Mouse (Mus musculus): ENCODE results near the gene Capn10. TPM values are rescaled to one million over a fixed set of nuclear protein-coding genes. Genes with fewer than 3 reads are reported as not detected.

The Capn10 gene
- total and polyA plus RNA-seq, 2 experiments = 21.9 to 40.5 TPM

GRCm38 (mm10) chr1:92935977-92936376 lies 1.8 kb downstream of the Capn10 start:
- TF ChIP-seq CTCF (IDR thresholded peaks at IDR 0.05; ENCODE audit: low read depth, low read length) = no peak
- no peak for TF ChIP-seq POLR2A (IDR thresholded peaks at IDR 0.05; ENCODE audit: extremely low read depth, insufficient read depth, low read length)
- peak overlapping the region; percentile 21 for H3K4me3 ChIP-seq (ENCODE audit: insufficient read depth, low read depth, low read length)
- 16% methylated on average over 2 of the region's 2 CpGs for WGBS
- H3K27ac ChIP-seq (replicated peaks; ENCODE audit: insufficient read depth, low read depth, low read length) = peak overlapping the region; percentile 49
- peak overlapping the region; percentile 20; the same call in 1 of the 2 replicates for H3K9ac ChIP-seq (ENCODE audit: low read depth, low read length)
- DNase-seq (ENCODE audit: extremely low read depth, low read depth, low spot score) = no peak
- peaks cover 4% of the 10 kb centered on the region; the same call in 1 of the 2 replicates for H3K79me2 ChIP-seq (ENCODE audit: control insufficient read depth, insufficient read depth, low read length)
- peaks cover 4% of the 10 kb centered on the region; the same call in 1 of the 2 replicates for H3K36me3 ChIP-seq (ENCODE audit: control insufficient read depth, insufficient read depth, low read length)
- peaks cover 12% of the 10 kb centered on the region for H3K4me1 ChIP-seq (ENCODE audit: control insufficient read depth, insufficient read depth, low read length)
- H3K27me3 ChIP-seq (ENCODE audit: control insufficient read depth, insufficient read depth, low read length) = no peaks in the 10 kb centered on the region

GRCm38 (mm10) chr1:92936467-92936866 lies 2.3 kb downstream of the Capn10 start:
- Histone ChIP-seq H3K27me3 (ENCODE audit: control insufficient read depth, insufficient read depth, low read length) (no peaks in the 10 kb centered on the region), H3K4me3 (ENCODE audit: insufficient read depth, low read depth, low read length) (peak overlapping the region; percentile 16), H3K79me2 (ENCODE audit: control insufficient read depth, insufficient read depth, low read length) (peaks cover 4% of the 10 kb centered on the region; the same call in 1 of the 2 replicates), H3K36me3 (ENCODE audit: control insufficient read depth, insufficient read depth, low read length) (peaks cover 7% of the 10 kb centered on the region; the same call in 1 of the 2 replicates), H3K4me1 (ENCODE audit: control insufficient read depth, insufficient read depth, low read length) (peaks cover 12% of the 10 kb centered on the region), H3K9ac (ENCODE audit: low read depth, low read length) (peak overlapping the region; percentile 44; the same call in 1 of the 2 replicates), H3K27ac (replicated peaks; ENCODE audit: insufficient read depth, low read depth, low read length) (peak overlapping the region; percentile 78)
- TF ChIP-seq CTCF (IDR thresholded peaks at IDR 0.05; ENCODE audit: low read depth, low read length) (no peak), POLR2A (IDR thresholded peaks at IDR 0.05; ENCODE audit: extremely low read depth, insufficient read depth, low read length) (no peak)
- DNase-seq (ENCODE audit: extremely low read depth, low read depth, low spot score) = peak; percentile 78
- WGBS = 25% methylated on average over 3 of the region's 3 CpGs

GRCm38 (mm10) chr1:92937797-92938196 lies 3.6 kb downstream of the Capn10 start:
- 52% methylated on average over 3 of the region's 3 CpGs for WGBS
- H3K4me3 ChIP-seq (ENCODE audit: insufficient read depth, low read depth, low read length) = no peak overlapping the region
- no peaks in the 10 kb centered on the region for H3K27me3 ChIP-seq (ENCODE audit: control insufficient read depth, insufficient read depth, low read length)
- no peak overlapping the region for H3K27ac ChIP-seq (replicated peaks; ENCODE audit: insufficient read depth, low read depth, low read length)
- H3K79me2 ChIP-seq (ENCODE audit: control insufficient read depth, insufficient read depth, low read length) = peaks cover 4% of the 10 kb centered on the region; the same call in 1 of the 2 replicates
- peak; percentile 45 for DNase-seq (ENCODE audit: extremely low read depth, low read depth, low spot score)
- H3K4me1 ChIP-seq (ENCODE audit: control insufficient read depth, insufficient read depth, low read length) = peaks cover 12% of the 10 kb centered on the region
- TF ChIP-seq CTCF (IDR thresholded peaks at IDR 0.05; ENCODE audit: low read depth, low read length) (no peak), POLR2A (IDR thresholded peaks at IDR 0.05; ENCODE audit: extremely low read depth, insufficient read depth, low read length) (no peak)
- H3K36me3 ChIP-seq (ENCODE audit: control insufficient read depth, insufficient read depth, low read length) = peaks cover 7% of the 10 kb centered on the region
- H3K9ac ChIP-seq (ENCODE audit: low read depth, low read length) = no peak overlapping the region

- peaks cover 16% of the 10 kb centered on the region for H3K4me1 ChIP-seq (ENCODE audit: control insufficient read depth, insufficient read depth, low read length)
- H3K9ac ChIP-seq (ENCODE audit: low read depth, low read length) = no peak overlapping the region
- TF ChIP-seq CTCF (IDR thresholded peaks at IDR 0.05; ENCODE audit: low read depth, low read length) (no peak), POLR2A (IDR thresholded peaks at IDR 0.05; ENCODE audit: extremely low read depth, insufficient read depth, low read length) (no peak)
- H3K4me3 ChIP-seq (ENCODE audit: insufficient read depth, low read depth, low read length) = no peak overlapping the region
- over 99% methylated on average over 4 of the region's 4 CpGs for WGBS
- no peak overlapping the region for H3K27ac ChIP-seq (replicated peaks; ENCODE audit: insufficient read depth, low read depth, low read length)
- H3K27me3 ChIP-seq (ENCODE audit: control insufficient read depth, insufficient read depth, low read length) = no peaks in the 10 kb centered on the region
- no peak for DNase-seq (ENCODE audit: extremely low read depth, low read depth, low spot score)
- peaks cover 4% of the 10 kb centered on the region; the same call in 1 of the 2 replicates for H3K79me2 ChIP-seq (ENCODE audit: control insufficient read depth, insufficient read depth, low read length)
- H3K36me3 ChIP-seq (ENCODE audit: control insufficient read depth, insufficient read depth, low read length) = peaks cover 8% of the 10 kb centered on the region
Observed at GRCm38 (mm10) chr1:92939746-92940145, 5.6 kb downstream of the Capn10 start.

- Histone ChIP-seq H3K4me1 (ENCODE audit: control insufficient read depth, insufficient read depth, low read length) (peaks cover 4% of the 10 kb centered on the region; the same call in 1 of the 2 replicates), H3K4me3 (ENCODE audit: insufficient read depth, low read depth, low read length) (no peak overlapping the region), H3K9ac (ENCODE audit: low read depth, low read length) (0 out of 2 replicates have a peak overlapping the region, but pooled peaks have one; percentile 5), H3K79me2 (ENCODE audit: control insufficient read depth, insufficient read depth, low read length) (no peaks in the 10 kb centered on the region), H3K27me3 (ENCODE audit: control insufficient read depth, insufficient read depth, low read length) (no peaks in the 10 kb centered on the region), H3K36me3 (ENCODE audit: control insufficient read depth, insufficient read depth, low read length) (peaks cover 14% of the 10 kb centered on the region), H3K27ac (replicated peaks; ENCODE audit: insufficient read depth, low read depth, low read length) (no peak overlapping the region; the same call in 1 of the 2 replicates)
- WGBS = 92% methylated on average over 19 of the region's 19 CpGs
- no peak for DNase-seq (ENCODE audit: extremely low read depth, low read depth, low spot score)
- TF ChIP-seq CTCF (IDR thresholded peaks at IDR 0.05; ENCODE audit: low read depth, low read length) = no peak
Observed at GRCm38 (mm10) chr1:92943219-92943989, 9.2 kb downstream of the Capn10 start.

- DNase-seq (ENCODE audit: extremely low read depth, low read depth, low spot score) = no peak
- Histone ChIP-seq H3K79me2 (ENCODE audit: control insufficient read depth, insufficient read depth, low read length) (no peaks in the 10 kb centered on the region), H3K4me1 (ENCODE audit: control insufficient read depth, insufficient read depth, low read length) (peaks cover 4% of the 10 kb centered on the region; the same call in 1 of the 2 replicates), H3K36me3 (ENCODE audit: control insufficient read depth, insufficient read depth, low read length) (peaks cover 7% of the 10 kb centered on the region), H3K4me3 (ENCODE audit: insufficient read depth, low read depth, low read length) (no peak overlapping the region), H3K9ac (ENCODE audit: low read depth, low read length) (no peak overlapping the region), H3K27me3 (ENCODE audit: control insufficient read depth, insufficient read depth, low read length) (no peaks in the 10 kb centered on the region), H3K27ac (replicated peaks; ENCODE audit: insufficient read depth, low read depth, low read length) (no peak overlapping the region)
- WGBS = 98% methylated on average over 3 of the region's 3 CpGs
- TF ChIP-seq POLR2A (IDR thresholded peaks at IDR 0.05; ENCODE audit: extremely low read depth, insufficient read depth, low read length) (no peak), CTCF (IDR thresholded peaks at IDR 0.05; ENCODE audit: low read depth, low read length) (no peak)
Observed at GRCm38 (mm10) chr1:92947966-92948365, 13.8 kb downstream of the Capn10 start.

Data from liver, adult 2 months (tissue).